Mouse (Mus musculus): Measurements from ENCODE around the gene Plekhn1. TPM values are rescaled to one million over a fixed set of nuclear protein-coding genes. Genes with fewer than 3 reads are reported as not detected.

Plekhn1 gene
- 26.8 and 26.9 TPM in 2 replicates for polyA plus RNA-seq (2015; fragmentation: Nextera tagmentation; extraction: Ambion mirVana)

DNA sequence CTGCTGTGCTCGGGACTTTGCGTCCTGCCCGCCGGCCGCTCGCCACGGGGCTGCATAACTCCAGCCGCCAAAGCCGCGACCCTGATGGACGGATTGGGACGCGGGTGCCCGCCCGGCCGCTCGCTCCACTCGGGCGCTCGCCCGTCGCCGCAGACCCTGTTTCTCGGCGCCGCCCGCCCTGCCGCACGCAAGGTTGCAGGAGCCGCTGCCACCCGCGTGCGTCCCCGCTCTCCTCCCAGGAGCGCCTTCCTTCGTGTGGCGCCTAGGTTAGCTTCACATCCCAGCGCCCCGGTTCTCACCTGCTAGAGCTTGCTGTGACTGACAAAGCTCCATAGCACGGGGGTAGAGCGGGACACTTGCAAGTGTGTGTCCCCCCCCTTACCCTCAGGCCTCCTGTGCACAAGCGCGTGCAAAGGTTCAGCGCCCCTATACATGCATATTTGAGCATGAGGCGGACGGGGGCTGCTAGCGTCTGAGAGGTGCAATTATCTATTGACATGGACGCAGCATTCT lies at the start of gene Plekhn1:
Plekhn1 (minus strand) TSS at position 157 of the 513 bp plus-strand sequence.
- no peaks in the 10 kb centered on the region for H3K9me3 ChIP-seq (replicated peaks; ENCODE audit: control insufficient read depth, low read length, poor library complexity, severe bottlenecking)
- H3K9ac ChIP-seq (ENCODE audit: low read depth, low read length) = peak within 1 kb of the TSS; percentile 81
- peak within 1 kb of the TSS; percentile 84 for H3K4me3 ChIP-seq (ENCODE audit: low read depth, low read length)
- peak within 1 kb of the TSS; percentile 97 for H3K4me2 ChIP-seq (ENCODE audit: low read length)
- ATAC-seq = peak; percentile 59
- peak within 1 kb of the TSS; percentile 92 for H3K27ac ChIP-seq (ENCODE audit: low read length)
- no peaks in the 10 kb centered on the region for H3K27me3 ChIP-seq (ENCODE audit: control insufficient read depth, insufficient read depth, low read depth, low read length)
- under 1% methylated on average over 35 of the region's 48 CpGs for WGBS
- H3K4me1 ChIP-seq (ENCODE audit: control insufficient read depth, insufficient read depth, low read length) = peaks cover 11% of the 10 kb centered on the region
- peaks cover 41% of the 10 kb centered on the region for H3K36me3 ChIP-seq (ENCODE audit: control insufficient read depth, insufficient read depth, low read length)

DNA sequence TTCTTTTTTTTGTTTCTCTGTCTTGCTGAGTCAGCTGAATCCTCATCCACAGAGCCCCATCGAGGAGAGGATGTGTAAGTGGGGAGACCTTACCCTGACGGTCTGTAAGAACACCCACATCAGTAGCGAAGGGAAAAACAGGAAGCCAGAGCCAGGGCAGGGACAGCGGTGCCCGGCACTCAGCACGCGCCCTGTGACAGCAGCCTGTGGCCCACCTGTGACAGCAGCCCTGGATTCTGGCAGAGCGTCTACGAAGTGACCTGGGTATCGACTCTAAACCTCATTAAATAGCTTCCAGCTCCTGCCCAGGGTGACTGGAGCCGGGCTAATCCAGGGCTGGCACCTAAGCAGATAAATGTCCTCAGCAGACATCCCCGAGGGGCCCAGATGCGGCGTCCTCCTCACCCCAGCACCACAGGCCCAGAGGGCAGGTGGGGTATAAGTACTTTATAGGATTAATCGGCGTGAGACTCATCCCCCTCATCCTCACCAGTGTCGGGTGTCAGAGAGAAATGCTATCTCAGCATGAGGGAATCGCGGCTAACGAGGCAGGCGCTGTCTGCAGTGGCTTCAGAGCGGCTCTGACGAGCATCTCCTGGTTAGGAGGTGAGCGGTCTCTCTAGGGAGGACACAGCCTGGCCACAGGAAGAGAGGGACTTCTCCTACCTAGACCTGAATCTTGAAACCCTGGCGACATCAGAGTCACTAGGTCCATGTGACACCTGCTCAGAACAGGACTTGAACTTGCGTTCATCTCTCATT lies 20.6 kb upstream of the Plekhn1 start, which contains the start of gene Samd11:
Samd11 (minus strand) TSS at position 580 of the 762 bp plus-strand sequence.
- peak; percentile 37; the same call in 1 of the 2 replicates for ATAC-seq
- Histone ChIP-seq H3K27ac (ENCODE audit: low read length) (no peak within 1 kb of the TSS), H3K27me3 (ENCODE audit: control insufficient read depth, insufficient read depth, low read depth, low read length) (peaks cover 6% of the 10 kb centered on the region; the same call in 1 of the 2 replicates), H3K4me2 (ENCODE audit: low read length) (peak within 1 kb of the TSS; percentile 38), H3K36me3 (ENCODE audit: control insufficient read depth, insufficient read depth, low read length) (no peaks in the 10 kb centered on the region), H3K9me3 (replicated peaks; ENCODE audit: control insufficient read depth, low read length, poor library complexity, severe bottlenecking) (no peaks in the 10 kb centered on the region), H3K9ac (ENCODE audit: low read depth, low read length) (peak within 1 kb of the TSS; percentile 38; the same call in 1 of the 2 replicates), H3K4me1 (ENCODE audit: control insufficient read depth, insufficient read depth, low read length) (peaks cover 14% of the 10 kb centered on the region; the same call in 1 of the 2 replicates), H3K4me3 (ENCODE audit: low read depth, low read length) (peak within 1 kb of the TSS; percentile 13)
- 4% methylated on average over 26 of the region's 26 CpGs for WGBS

DNA sequence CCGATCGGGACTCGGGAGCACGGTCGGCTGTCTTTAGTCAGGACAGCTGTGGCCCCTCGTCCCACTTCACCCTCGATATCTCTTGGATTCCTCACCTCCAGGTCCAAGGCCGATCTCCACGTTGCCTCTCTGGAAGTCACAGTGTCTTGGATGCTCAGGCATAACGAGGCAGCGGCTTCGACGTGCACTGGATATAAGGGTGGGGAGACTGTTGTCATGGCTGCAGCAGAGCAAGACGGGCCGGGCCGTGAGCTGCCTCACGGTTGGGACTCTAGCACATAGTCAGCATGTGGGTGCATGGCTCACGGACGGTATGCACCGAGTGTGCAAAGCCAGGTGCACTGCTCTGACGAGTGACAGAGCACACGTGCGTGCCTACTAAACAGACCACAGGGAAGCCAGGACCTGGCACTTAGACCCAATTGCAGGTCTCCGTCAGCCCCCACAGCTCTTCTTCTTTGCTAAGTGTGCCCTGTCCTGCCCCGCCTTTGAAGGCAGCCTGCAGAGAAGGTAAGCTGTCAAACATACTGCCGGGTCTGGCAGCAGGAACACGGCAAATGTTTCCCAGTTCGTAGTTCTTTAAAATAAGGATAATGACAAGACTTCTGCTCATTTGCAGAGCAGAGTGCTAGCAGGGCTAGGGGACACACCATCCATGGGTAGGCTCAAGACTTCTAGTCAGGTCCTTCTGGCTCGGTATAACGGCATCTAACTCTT lies 19.9 kb upstream of the Plekhn1 start:
- Histone ChIP-seq H3K9ac (ENCODE audit: low read depth, low read length) (peak overlapping the region; percentile 38; the same call in 1 of the 2 replicates), H3K9me3 (replicated peaks; ENCODE audit: control insufficient read depth, low read length, poor library complexity, severe bottlenecking) (no peaks in the 10 kb centered on the region), H3K27ac (ENCODE audit: low read length) (no peak overlapping the region), H3K4me1 (ENCODE audit: control insufficient read depth, insufficient read depth, low read length) (peaks cover 14% of the 10 kb centered on the region; the same call in 1 of the 2 replicates), H3K4me3 (ENCODE audit: low read depth, low read length) (peak overlapping the region; percentile 13), H3K36me3 (ENCODE audit: control insufficient read depth, insufficient read depth, low read length) (no peaks in the 10 kb centered on the region), H3K4me2 (ENCODE audit: low read length) (peak overlapping the region; percentile 38), H3K27me3 (ENCODE audit: control insufficient read depth, insufficient read depth, low read depth, low read length) (peaks cover 6% of the 10 kb centered on the region; the same call in 1 of the 2 replicates)
- ATAC-seq = peak; percentile 36; the same call in 1 of the 2 replicates
- WGBS = 2% methylated on average over 30 of the region's 30 CpGs

DNA sequence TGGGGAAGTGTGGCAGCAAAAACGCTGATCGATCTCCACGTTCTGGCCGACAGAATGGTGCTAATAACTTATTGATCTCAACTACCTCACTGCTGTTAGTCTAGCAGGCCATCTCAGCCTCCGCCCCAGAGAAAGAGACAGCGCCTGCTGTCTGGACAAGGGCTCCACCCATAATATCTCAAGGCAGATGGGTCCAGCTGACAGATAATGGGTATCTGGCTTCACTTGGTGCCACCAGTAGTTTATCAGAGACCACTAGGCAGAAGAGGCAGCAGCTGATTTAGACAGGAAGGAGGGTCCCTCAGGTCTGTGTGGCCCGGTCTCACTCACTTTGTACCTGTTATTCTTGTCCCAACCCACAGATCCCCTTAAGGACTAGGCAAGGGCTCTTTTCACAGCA lies 18.4 kb upstream of the Plekhn1 start:
- Histone ChIP-seq H3K4me2 (ENCODE audit: low read length) (no peak overlapping the region), H3K9me3 (replicated peaks; ENCODE audit: control insufficient read depth, low read length, poor library complexity, severe bottlenecking) (no peaks in the 10 kb centered on the region), H3K27me3 (ENCODE audit: control insufficient read depth, insufficient read depth, low read depth, low read length) (peaks cover 6% of the 10 kb centered on the region; the same call in 1 of the 2 replicates), H3K27ac (ENCODE audit: low read length) (0 out of 2 replicates have a peak overlapping the region, but pooled peaks have one; percentile 38), H3K4me3 (ENCODE audit: low read depth, low read length) (no peak overlapping the region), H3K4me1 (ENCODE audit: control insufficient read depth, insufficient read depth, low read length) (peaks cover 14% of the 10 kb centered on the region; the same call in 1 of the 2 replicates), H3K9ac (ENCODE audit: low read depth, low read length) (0 out of 2 replicates have a peak overlapping the region, but pooled peaks have one; percentile 3), H3K36me3 (ENCODE audit: control insufficient read depth, insufficient read depth, low read length) (peaks cover 4% of the 10 kb centered on the region)
- ATAC-seq = no peak
- 35% methylated on average over 7 of the region's 7 CpGs for whole genome bisulfite sequencing

DNA sequence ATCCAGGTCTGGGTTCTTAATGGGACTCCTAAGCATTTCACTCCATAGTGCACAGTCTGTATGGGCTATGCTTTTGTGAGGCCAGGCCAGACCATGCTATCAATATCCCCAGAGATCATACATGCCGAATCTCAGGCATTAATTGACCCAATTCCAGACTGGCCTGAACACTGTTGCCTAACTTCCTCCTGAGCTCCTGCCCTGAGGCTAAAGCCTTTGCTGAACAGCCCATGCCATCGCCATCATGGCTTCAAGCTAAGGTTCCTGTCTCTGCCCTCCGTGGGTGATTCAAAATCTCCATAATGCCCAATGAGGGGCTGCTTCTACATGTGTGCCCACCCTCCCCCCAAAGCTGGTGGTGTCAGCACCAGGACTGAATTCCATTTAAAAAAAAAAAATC lies 18.0 kb upstream of the Plekhn1 start:
- Histone ChIP-seq H3K9me3 (replicated peaks; ENCODE audit: control insufficient read depth, low read length, poor library complexity, severe bottlenecking) (no peaks in the 10 kb centered on the region), H3K36me3 (ENCODE audit: control insufficient read depth, insufficient read depth, low read length) (peaks cover 8% of the 10 kb centered on the region), H3K9ac (ENCODE audit: low read depth, low read length) (0 out of 2 replicates have a peak overlapping the region, but pooled peaks have one; percentile 3), H3K27me3 (ENCODE audit: control insufficient read depth, insufficient read depth, low read depth, low read length) (peaks cover 6% of the 10 kb centered on the region; the same call in 1 of the 2 replicates), H3K4me2 (ENCODE audit: low read length) (no peak overlapping the region), H3K4me3 (ENCODE audit: low read depth, low read length) (no peak overlapping the region), H3K4me1 (ENCODE audit: control insufficient read depth, insufficient read depth, low read length) (peaks cover 14% of the 10 kb centered on the region; the same call in 1 of the 2 replicates), H3K27ac (ENCODE audit: low read length) (peak overlapping the region; percentile 54; the same call in 1 of the 2 replicates)
- 23% methylated on average over 3 of the region's 3 CpGs for WGBS
- 0 out of 2 replicates have a peak, but pooled peaks have one; percentile 9 for ATAC-seq

DNA sequence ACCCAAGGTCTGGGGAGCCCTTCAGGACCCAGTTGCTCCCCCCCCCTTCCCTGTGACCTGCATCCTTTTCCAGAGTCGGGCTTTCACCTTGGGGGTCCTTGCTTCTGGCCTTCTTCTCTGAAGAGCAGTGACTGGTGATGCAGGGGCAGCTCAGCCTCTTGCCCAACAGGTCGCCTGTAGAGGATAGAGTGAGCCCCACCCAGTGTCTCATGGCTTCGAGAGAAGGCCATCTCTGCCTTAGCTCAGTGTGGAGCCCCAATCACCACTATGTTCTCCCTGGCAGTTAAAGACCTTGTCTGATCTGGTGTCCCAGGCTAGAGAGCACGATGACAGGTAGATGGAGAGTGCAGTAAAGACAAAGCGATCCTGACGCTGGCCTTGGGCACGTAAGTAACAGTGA lies 17.5 kb upstream of the Plekhn1 start:
- ATAC-seq = 0 out of 2 replicates have a peak, but pooled peaks have one; percentile 9
- H3K9ac ChIP-seq (ENCODE audit: low read depth, low read length) = no peak overlapping the region
- peaks cover 6% of the 10 kb centered on the region; the same call in 1 of the 2 replicates for H3K27me3 ChIP-seq (ENCODE audit: control insufficient read depth, insufficient read depth, low read depth, low read length)
- no peaks in the 10 kb centered on the region for H3K9me3 ChIP-seq (replicated peaks; ENCODE audit: control insufficient read depth, low read length, poor library complexity, severe bottlenecking)
- no peak overlapping the region for H3K4me3 ChIP-seq (ENCODE audit: low read depth, low read length)
- H3K27ac ChIP-seq (ENCODE audit: low read length) = peak overlapping the region; percentile 54
- peaks cover 11% of the 10 kb centered on the region for H3K36me3 ChIP-seq (ENCODE audit: control insufficient read depth, insufficient read depth, low read length)
- no peak overlapping the region for H3K4me2 ChIP-seq (ENCODE audit: low read length)
- WGBS = 26% methylated on average over 7 of the region's 7 CpGs
- peaks cover 14% of the 10 kb centered on the region; the same call in 1 of the 2 replicates for H3K4me1 ChIP-seq (ENCODE audit: control insufficient read depth, insufficient read depth, low read length)

DNA sequence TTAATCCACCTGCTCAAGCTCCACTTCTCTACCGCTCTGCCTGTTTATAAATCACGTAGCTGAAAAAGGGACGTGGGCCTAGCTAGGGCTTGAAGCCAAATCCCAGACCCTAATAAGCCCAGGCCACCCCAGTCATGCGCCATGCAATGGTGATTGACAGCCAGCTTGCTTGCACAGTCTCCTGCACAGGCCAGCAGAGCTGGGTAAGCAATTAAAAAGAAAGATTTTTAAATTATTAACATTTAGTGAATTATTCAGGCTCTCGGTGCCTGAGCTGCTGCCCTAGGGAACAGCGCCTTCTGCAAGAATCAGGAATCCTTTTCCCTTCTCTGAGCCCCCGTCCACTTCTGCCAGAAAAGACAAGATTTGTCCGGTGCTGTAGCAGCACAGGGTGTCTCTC lies 16.4 kb upstream of the Plekhn1 start:
- Histone ChIP-seq H3K4me1 (ENCODE audit: control insufficient read depth, insufficient read depth, low read length) (peaks cover 14% of the 10 kb centered on the region; the same call in 1 of the 2 replicates), H3K27me3 (ENCODE audit: control insufficient read depth, insufficient read depth, low read depth, low read length) (peaks cover 6% of the 10 kb centered on the region; the same call in 1 of the 2 replicates), H3K4me2 (ENCODE audit: low read length) (no peak overlapping the region), H3K27ac (ENCODE audit: low read length) (peak overlapping the region; percentile 59), H3K36me3 (ENCODE audit: control insufficient read depth, insufficient read depth, low read length) (peaks cover 21% of the 10 kb centered on the region), H3K9me3 (replicated peaks; ENCODE audit: control insufficient read depth, low read length, poor library complexity, severe bottlenecking) (no peaks in the 10 kb centered on the region), H3K4me3 (ENCODE audit: low read depth, low read length) (no peak overlapping the region), H3K9ac (ENCODE audit: low read depth, low read length) (no peak overlapping the region)
- peak; percentile 53; the same call in 1 of the 2 replicates for ATAC-seq
- 52% methylated on average over 8 of the region's 8 CpGs for WGBS

DNA sequence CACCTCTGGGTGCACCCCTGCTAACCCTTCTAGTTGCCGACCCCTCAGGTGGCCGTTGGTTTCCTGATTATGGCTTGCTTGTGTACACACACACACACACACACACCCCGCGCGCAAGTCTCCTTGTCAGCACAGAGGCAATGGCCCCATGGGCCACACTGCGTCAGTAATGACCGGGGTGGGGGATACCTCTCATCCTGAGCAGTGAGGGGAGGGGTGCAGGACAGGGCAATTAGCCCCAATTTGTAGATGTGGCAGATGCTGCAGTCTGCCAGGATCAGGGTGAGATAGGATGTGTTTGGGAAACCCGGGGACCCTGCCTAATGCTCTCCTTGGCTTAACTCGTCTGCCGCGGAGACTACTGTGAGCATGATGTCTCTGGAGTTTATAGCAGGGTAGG lies 14.9 kb upstream of the Plekhn1 start:
- Histone ChIP-seq H3K4me3 (ENCODE audit: low read depth, low read length) (no peak overlapping the region), H3K27me3 (ENCODE audit: control insufficient read depth, insufficient read depth, low read depth, low read length) (no peaks in the 10 kb centered on the region; the same call in 1 of the 2 replicates), H3K4me1 (ENCODE audit: control insufficient read depth, insufficient read depth, low read length) (peaks cover 5% of the 10 kb centered on the region; the same call in 1 of the 2 replicates), H3K4me2 (ENCODE audit: low read length) (no peak overlapping the region), H3K9me3 (replicated peaks; ENCODE audit: control insufficient read depth, low read length, poor library complexity, severe bottlenecking) (no peaks in the 10 kb centered on the region), H3K9ac (ENCODE audit: low read depth, low read length) (no peak overlapping the region; the same call in 1 of the 2 replicates), H3K36me3 (ENCODE audit: control insufficient read depth, insufficient read depth, low read length) (peaks cover 33% of the 10 kb centered on the region), H3K27ac (ENCODE audit: low read length) (peak overlapping the region; percentile 59)
- WGBS = 66% methylated on average over 11 of the region's 11 CpGs
- ATAC-seq = no peak

Measured in midbrain, embryonic 16.5 days (tissue).